Mouse (Mus musculus): ENCODE results near the gene Nol8. TPM values are rescaled to one million over a fixed set of nuclear protein-coding genes. Genes with fewer than 3 reads are reported as not detected.

Nol8 gene
- polyA plus RNA-seq, 1 experiment from 2014 or later: 14.1 TPM

- no peaks in the 10 kb centered on the region for H3K9me3 ChIP-seq (ENCODE audit: control insufficient read depth, low read length)
- no peak overlapping the region for H3K4me2 ChIP-seq (ENCODE audit: low read depth, low read length)
- no peak overlapping the region for H3K27ac ChIP-seq (replicated peaks; ENCODE audit: low read depth, low read length)
- no peak overlapping the region for H3K9ac ChIP-seq (ENCODE audit: low read depth, low read length)
- no peaks in the 10 kb centered on the region for H3K4me1 ChIP-seq (ENCODE audit: control insufficient read depth, insufficient read depth, low read length)
- no peaks in the 10 kb centered on the region for H3K27me3 ChIP-seq (replicated peaks; ENCODE audit: control insufficient read depth, insufficient read depth, low read length)
- H3K36me3 ChIP-seq (ENCODE audit: control insufficient read depth, insufficient read depth, low read length): peaks cover 95% of the 10 kb centered on the region
- ATAC-seq (ENCODE audit: low read depth) (no peak), DNase-seq (ENCODE audit: low spot score) (no peak)
- no peak overlapping the region for H3K4me3 ChIP-seq (ENCODE audit: low read depth, low read length)
- 90% methylated on average over 8 of the region's 8 CpGs for WGBS
Observed at GRCm38 (mm10) chr13:49708311-49708710, 55.4 kb downstream of the Nol8 start.

GRCm38 (mm10) chr13:49712047-49712721 is 59.3 kb downstream of the Nol8 start:
- H3K27me3 ChIP-seq (replicated peaks; ENCODE audit: control insufficient read depth, insufficient read depth, low read length): no peaks in the 10 kb centered on the region
- no peak overlapping the region for H3K4me2 ChIP-seq (ENCODE audit: low read depth, low read length)
- H3K9ac ChIP-seq (ENCODE audit: low read depth, low read length): no peak overlapping the region
- no peaks in the 10 kb centered on the region for H3K4me1 ChIP-seq (ENCODE audit: control insufficient read depth, insufficient read depth, low read length)
- H3K4me3 ChIP-seq (ENCODE audit: low read depth, low read length): no peak overlapping the region
- H3K36me3 ChIP-seq (ENCODE audit: control insufficient read depth, insufficient read depth, low read length): peaks cover 95% of the 10 kb centered on the region
- WGBS: 94% methylated on average over 12 of the region's 12 CpGs
- H3K9me3 ChIP-seq (ENCODE audit: control insufficient read depth, low read length): no peaks in the 10 kb centered on the region
- DNase-seq (ENCODE audit: low spot score) (no peak), ATAC-seq (ENCODE audit: low read depth) (no peak)
- H3K27ac ChIP-seq (replicated peaks; ENCODE audit: low read depth, low read length): no peak overlapping the region

- Histone ChIP-seq H3K9ac (ENCODE audit: low read depth, low read length) (no peak overlapping the region), H3K4me2 (ENCODE audit: low read depth, low read length) (no peak overlapping the region), H3K4me3 (ENCODE audit: low read depth, low read length) (no peak overlapping the region), H3K9me3 (ENCODE audit: control insufficient read depth, low read length) (no peaks in the 10 kb centered on the region), H3K27ac (replicated peaks; ENCODE audit: low read depth, low read length) (no peak overlapping the region), H3K36me3 (ENCODE audit: control insufficient read depth, insufficient read depth, low read length) (peaks cover 97% of the 10 kb centered on the region), H3K27me3 (replicated peaks; ENCODE audit: control insufficient read depth, insufficient read depth, low read length) (no peaks in the 10 kb centered on the region), H3K4me1 (ENCODE audit: control insufficient read depth, insufficient read depth, low read length) (no peaks in the 10 kb centered on the region)
- 84% methylated on average over 3 of the region's 3 CpGs for WGBS
- DNase-seq (ENCODE audit: low spot score): no peak
- ATAC-seq (ENCODE audit: low read depth): no peak
Observed at GRCm38 (mm10) chr13:49719310-49719709, 66.4 kb downstream of the Nol8 start.

Other genes starting within 250 kb of the Nol8 start
- 13.8 and 14.5 TPM in 2 replicates for gene Ippk, start 231.8 kb upstream of the Nol8 start, polyA plus RNA-seq (2014; fragmentation: Nextera tagmentation; extraction: Ambion mirVana)
- gene Tes3-ps, start 159.8 kb upstream of the Nol8 start, polyA plus RNA-seq (2014; fragmentation: Nextera tagmentation; extraction: Ambion mirVana): 0.81 and 0.97 TPM in 2 replicates
- 1.7 TPM in 2 replicates for gene Ecm2, start 148.3 kb upstream of the Nol8 start, polyA plus RNA-seq (2014; fragmentation: Nextera tagmentation; extraction: Ambion mirVana)
- 200 and 243 TPM in 2 replicates for gene Aspn, start 108.6 kb upstream of the Nol8 start, polyA plus RNA-seq (2014; fragmentation: Nextera tagmentation; extraction: Ambion mirVana)
- gene Omd, start 70.6 kb upstream of the Nol8 start, polyA plus RNA-seq (2014; fragmentation: Nextera tagmentation; extraction: Ambion mirVana): 19.2 and 31.9 TPM in 2 replicates
- 290 and 318 TPM in 2 replicates for gene Ogn, start 45.0 kb upstream of the Nol8 start, polyA plus RNA-seq (2014; fragmentation: Nextera tagmentation; extraction: Ambion mirVana)
- gene Cenpp, start 293 bp upstream of the Nol8 start, polyA plus RNA-seq (2014; fragmentation: Nextera tagmentation; extraction: Ambion mirVana): 22.3 and 24.0 TPM in 2 replicates
- 67.0 and 75.0 TPM in 2 replicates for gene Iars, start 29.0 kb downstream of the Nol8 start, polyA plus RNA-seq (2014; fragmentation: Nextera tagmentation; extraction: Ambion mirVana)
- gene Gm30302, start 145.9 kb downstream of the Nol8 start, polyA plus RNA-seq (2014; fragmentation: Nextera tagmentation; extraction: Ambion mirVana): not detected in 2 replicates

Measured in embryonic facial prominence, embryonic 14.5 days (tissue).